Mouse (Mus musculus): ENCODE measurements at regions not wholly inside any gene's neighbourhood (a gene's known extent, or its start where the extent isn't known, plus 50 kb on each side); places are given as distances from the start of the nearest gene placed in this dataset.

DNA sequence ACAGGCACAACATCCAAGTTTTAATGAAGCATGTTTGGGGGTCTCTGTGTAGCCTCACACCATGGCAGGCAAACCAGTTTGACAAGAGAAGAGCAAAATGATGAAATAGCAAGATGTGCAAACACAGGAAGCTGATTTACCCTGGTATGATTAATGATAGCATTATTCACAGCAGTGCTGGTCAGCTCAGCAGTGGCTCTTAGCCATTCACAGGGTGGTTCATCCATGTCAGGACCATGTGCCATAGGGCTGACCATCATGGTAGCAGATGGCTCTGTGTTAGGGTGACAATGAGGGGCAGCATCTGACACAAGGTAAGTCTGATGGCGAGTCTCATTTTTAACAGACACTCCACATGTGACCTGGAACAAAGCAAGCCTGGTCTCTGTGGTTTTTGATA, 443.1 kb upstream of the Arpp21 start:
- no peak for DNase-seq

DNA sequence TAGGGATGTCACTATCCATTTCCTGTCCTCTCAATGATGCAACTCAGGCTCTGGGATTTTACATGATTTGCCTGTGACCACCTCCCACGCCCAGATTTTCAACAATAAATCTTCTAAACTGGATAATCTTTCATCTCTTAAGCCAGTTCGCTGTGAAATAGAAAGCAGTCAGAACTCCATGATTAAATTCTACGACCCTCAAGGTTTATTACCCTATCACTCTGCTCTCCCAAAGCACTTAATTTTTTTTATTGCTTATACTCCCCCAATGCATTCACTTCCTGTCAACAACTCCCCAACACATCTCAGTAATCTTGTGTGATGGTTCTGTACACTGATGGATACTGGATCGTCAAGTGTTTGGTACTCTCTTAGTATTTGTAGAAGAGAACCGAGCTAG, 439.5 kb upstream of the Arpp21 start:
- DNase-seq = no peak
